Mouse (Mus musculus) forebrain, postnatal 0 days (tissue): ENCODE data around the gene Zfp692. TPM values are rescaled to one million over a fixed set of nuclear protein-coding genes. Genes with fewer than 3 reads are reported as not detected.

Experiments
- ATAC-seq: fragments of 200-750 bp; cut with Nextera tagmentation; 2 replicates; pipeline ENCODE4 v1.8.0; 2017; ENCODE audit warnings: mild to moderate bottlenecking, moderate library complexity
- DNase-seq: peaks from one replicate; pipeline ENCODE4 v3.0.0-alpha.2; 2015
- H3K27ac ChIP-seq: fragments of 300-500 bp; sonication (generic); 2 replicates; pipeline ENCODE4 v1.5.1; 2014; ENCODE audit warnings: low read depth, mild to moderate bottlenecking, antibody characterized with exemption, low read length, moderate library complexity, mixed read lengths
- H3K27me3 ChIP-seq: fragments of 300-500 bp; sonication (generic); 2 replicates; pipeline ENCODE4 v1.6.1; 2014; ENCODE audit warnings: mild to moderate bottlenecking, low read length, mixed read lengths; ENCODE audit not compliant: insufficient read depth
- H3K36me3 ChIP-seq: fragments of 300-500 bp; sonication (generic); 2 replicates; pipeline ENCODE4 v1.6.1; 2014; ENCODE audit warnings: mild to moderate bottlenecking, moderate library complexity; ENCODE audit not compliant: insufficient read depth
- H3K4me1 ChIP-seq: fragments of 300-500 bp; sonication (generic); 2 replicates; pipeline ENCODE4 v1.6.1; 2014; ENCODE audit warnings: antibody characterized with exemption; ENCODE audit not compliant: insufficient read depth
- H3K4me2 ChIP-seq: fragments of 300-500 bp; sonication (generic); 2 replicates; pipeline ENCODE4 v1.6.1; 2014; ENCODE audit warnings: low read depth, mild to moderate bottlenecking, moderate library complexity
- H3K4me3 ChIP-seq: fragments of 300-500 bp; sonication (generic); 2 replicates; pipeline ENCODE4 v1.5.1; 2014; ENCODE audit warnings: low read depth, low read length, mixed read lengths
- H3K9ac ChIP-seq: fragments of 300-500 bp; sonication (generic); 2 replicates; pipeline ENCODE4 v1.6.1; 2014; ENCODE audit warnings: mild to moderate bottlenecking
- H3K9me3 ChIP-seq: fragments of 300-500 bp; sonication (generic); 2 replicates; pipeline ENCODE4 v1.6.1; 2016; ENCODE audit warnings: low read length
- CTCF ChIP-seq: sonication (generic); IDR thresholded peaks from 2 replicates; pipeline ENCODE4 v1.5.1; 2016; ENCODE audit warnings: antibody characterized with exemption, control low read depth, low read depth
- WGBS: fragments of 180-500 bp; shearing (Covaris S2); extraction: QIAGEN DNeasy Blood & Tissue Kit; methylation state at CpG from one replicate; pipeline ENCODE4 v1.1.7; 2014; 5-methylcytosine and 5-hydroxymethylcytosine counted together
- polyA plus RNA-seq: library from polyadenylated mRNA; unstranded; fragments of >200 nt; fragmentation: Nextera tagmentation; extraction: Ambion mirVana; gene quantifications from 2 replicates; pipeline ENCODE4 v1.2.1, GENCODE M21; 2015
- total RNA-seq: library from RNA; depleted of rRNA; stranded (reverse); fragments of >200 nt; gene quantifications from 2 replicates; pipeline ENCODE4 v1.2.3, GENCODE M21; 2014

Gene Zfp692
- total and polyA plus RNA-seq, 2 experiments from 2014 or later, result 17.7 to 30.0 TPM

- Histone ChIP-seq H3K27me3 (no peaks in the 10 kb centered on the region), H3K4me2 (no peak overlapping the region), H3K4me1 (no peaks in the 10 kb centered on the region), H3K4me3 (no peak overlapping the region), H3K36me3 (no peaks in the 10 kb centered on the region), H3K9me3 (no peaks in the 10 kb centered on the region), H3K9ac (no peak overlapping the region), H3K27ac (no peak overlapping the region)
- DNase-seq, result no peak
- 85% methylated on average over 3 of the region's 3 CpGs for WGBS
- no peak for ATAC-seq
- no peak for TF ChIP-seq CTCF
These were observed 38.6 kb upstream of the Zfp692 start for GRCm38 (mm10) chr11:58268285-58268684.

GRCm38 (mm10) chr11:58274572-58274971, 32.3 kb upstream of the Zfp692 start, which contains the start of gene 4930438A08Rik:
4930438A08Rik (plus strand) TSS chr11:58274799.
- Histone ChIP-seq H3K36me3 (no peaks in the 10 kb centered on the region), H3K4me3 (no peak within 1 kb of the TSS), H3K27ac (no peak within 1 kb of the TSS), H3K9ac (no peak within 1 kb of the TSS), H3K27me3 (no peaks in the 10 kb centered on the region), H3K4me2 (no peak within 1 kb of the TSS), H3K4me1 (no peaks in the 10 kb centered on the region), H3K9me3 (no peaks in the 10 kb centered on the region)
- DNase-seq (no peak), ATAC-seq (no peak)
- WGBS, result 56% methylated on average over 2 of the region's 2 CpGs
- no peak for TF ChIP-seq CTCF

GRCm38 (mm10) chr11:58275756-58276155, 31.1 kb upstream of the Zfp692 start:
- no peak for TF ChIP-seq CTCF
- WGBS, result 64% methylated on average over 4 of the region's 4 CpGs
- H3K27ac ChIP-seq, result no peak overlapping the region

GRCm38 (mm10) chr11:58281970-58282496, 24.8 kb upstream of the Zfp692 start:
- ATAC-seq (no peak), DNase-seq (no peak)
- Histone ChIP-seq H3K27me3 (no peaks in the 10 kb centered on the region; the same call in 1 of the 2 replicates), H3K4me1 (no peaks in the 10 kb centered on the region), H3K4me2 (no peak overlapping the region), H3K9ac (no peak overlapping the region), H3K4me3 (no peak overlapping the region), H3K36me3 (no peaks in the 10 kb centered on the region), H3K9me3 (no peaks in the 10 kb centered on the region), H3K27ac (no peak overlapping the region)
- WGBS, result 88% methylated on average over 13 of the region's 13 CpGs
- TF ChIP-seq CTCF, result no peak

More at GRCm38 (mm10) chr11:58275756-58276155, 31.1 kb upstream of the Zfp692 start:
- Histone ChIP-seq H3K4me1 (no peaks in the 10 kb centered on the region), H3K9ac (no peak overlapping the region), H3K4me2 (no peak overlapping the region), H3K4me3 (no peak overlapping the region), H3K36me3 (no peaks in the 10 kb centered on the region), H3K27me3 (no peaks in the 10 kb centered on the region), H3K9me3 (no peaks in the 10 kb centered on the region)
- DNase-seq (no peak), ATAC-seq (no peak)

- WGBS, result 88% methylated on average over 5 of the region's 5 CpGs
- DNase-seq (no peak), ATAC-seq (no peak)
- Histone ChIP-seq H3K27ac (no peak overlapping the region), H3K27me3 (no peaks in the 10 kb centered on the region; the same call in 1 of the 2 replicates), H3K9me3 (no peaks in the 10 kb centered on the region), H3K36me3 (no peaks in the 10 kb centered on the region), H3K4me3 (no peak overlapping the region), H3K9ac (no peak overlapping the region), H3K4me2 (no peak overlapping the region), H3K4me1 (no peaks in the 10 kb centered on the region)
- TF ChIP-seq CTCF, result no peak
These were observed 24.4 kb upstream of the Zfp692 start for GRCm38 (mm10) chr11:58282518-58282917.

- H3K36me3 ChIP-seq, result no peaks in the 10 kb centered on the region
- no peaks in the 10 kb centered on the region for H3K27me3 ChIP-seq
- ATAC-seq (no peak), DNase-seq (no peak)
- H3K4me1 ChIP-seq, result no peaks in the 10 kb centered on the region
- H3K4me2 ChIP-seq, result no peak overlapping the region
- no peaks in the 10 kb centered on the region for H3K9me3 ChIP-seq
- no peak for TF ChIP-seq CTCF
- no peak overlapping the region for H3K9ac ChIP-seq
- H3K4me3 ChIP-seq, result no peak overlapping the region
- WGBS, result 77% methylated on average over 9 of the region's 9 CpGs
- no peak overlapping the region for H3K27ac ChIP-seq
These were observed 16.7 kb upstream of the Zfp692 start for GRCm38 (mm10) chr11:58289992-58290682.

GRCm38 (mm10) chr11:58290812-58291211, 16.1 kb upstream of the Zfp692 start:
- H3K27ac ChIP-seq, result no peak overlapping the region
- ATAC-seq, result no peak
- WGBS, result 83% methylated on average over 4 of the region's 4 CpGs

More at GRCm38 (mm10) chr11:58290812-58291211, 16.1 kb upstream of the Zfp692 start:
- H3K4me1 ChIP-seq, result no peaks in the 10 kb centered on the region
- H3K9ac ChIP-seq, result no peak overlapping the region
- H3K27me3 ChIP-seq, result no peaks in the 10 kb centered on the region
- no peaks in the 10 kb centered on the region for H3K9me3 ChIP-seq
- H3K4me2 ChIP-seq, result no peak overlapping the region
- TF ChIP-seq CTCF, result no peak
- DNase-seq, result no peak
- H3K36me3 ChIP-seq, result no peaks in the 10 kb centered on the region
- H3K4me3 ChIP-seq, result no peak overlapping the region
